Mouse (Mus musculus) embryonic fibroblast, embryonic 13.5 days (primary cell): ENCODE measurements around the gene Chl1.

Source experiments
- CTCF ChIP-seq: IDR thresholded peaks from 2 replicates; pipeline ENCODE4 v1.5.1; 2011; ENCODE audit warnings: mild to moderate bottlenecking, control low read depth, low read length, moderate library complexity, borderline replicate concordance; ENCODE audit not compliant: insufficient read depth
- POLR2A ChIP-seq: IDR thresholded peaks from 2 replicates; pipeline ENCODE4 v1.6.1; 2011; ENCODE audit warnings: low read depth, mild to moderate bottlenecking, control low read depth, low read length, moderate library complexity

- no peak for TF ChIP-seq POLR2A
- no peak for TF ChIP-seq CTCF
Observed at GRCm38 (mm10) chr6:103697349-103698028, 187.1 kb downstream of the Chl1 start.
